Mouse (Mus musculus) bone marrow, adult 2 months (tissue): ENCODE results near the gene Crcp.

Source experiments
- CTCF ChIP-seq: fragments of 200-500 bp; IDR thresholded peaks from 2 replicates; pipeline ENCODE4 v1.5.1; 2011; ENCODE audit warnings: low read length, control low read depth; ENCODE audit not compliant: control insufficient read depth, insufficient read depth
- POLR2A ChIP-seq: fragments of 200-500 bp; IDR thresholded peaks from 2 replicates; pipeline ENCODE4 v1.6.1; 2011; ENCODE audit warnings: low read depth, mild to moderate bottlenecking, control low read depth, low read length, borderline replicate concordance; ENCODE audit not compliant: control insufficient read depth

GRCm38 (mm10) chr5:130015104-130015503 lies 14.0 kb upstream of the Crcp start:
- TF ChIP-seq CTCF (no peak), POLR2A (no peak)
